Mouse (Mus musculus): ENCODE measurements around the gene Bahd1. TPM values are rescaled to one million over a fixed set of nuclear protein-coding genes. Genes with fewer than 3 reads are reported as not detected.

The Bahd1 gene
- total and polyA plus RNA-seq, 3 experiments, result 14.1 to 37.8 (median 32.1) TPM

DNA sequence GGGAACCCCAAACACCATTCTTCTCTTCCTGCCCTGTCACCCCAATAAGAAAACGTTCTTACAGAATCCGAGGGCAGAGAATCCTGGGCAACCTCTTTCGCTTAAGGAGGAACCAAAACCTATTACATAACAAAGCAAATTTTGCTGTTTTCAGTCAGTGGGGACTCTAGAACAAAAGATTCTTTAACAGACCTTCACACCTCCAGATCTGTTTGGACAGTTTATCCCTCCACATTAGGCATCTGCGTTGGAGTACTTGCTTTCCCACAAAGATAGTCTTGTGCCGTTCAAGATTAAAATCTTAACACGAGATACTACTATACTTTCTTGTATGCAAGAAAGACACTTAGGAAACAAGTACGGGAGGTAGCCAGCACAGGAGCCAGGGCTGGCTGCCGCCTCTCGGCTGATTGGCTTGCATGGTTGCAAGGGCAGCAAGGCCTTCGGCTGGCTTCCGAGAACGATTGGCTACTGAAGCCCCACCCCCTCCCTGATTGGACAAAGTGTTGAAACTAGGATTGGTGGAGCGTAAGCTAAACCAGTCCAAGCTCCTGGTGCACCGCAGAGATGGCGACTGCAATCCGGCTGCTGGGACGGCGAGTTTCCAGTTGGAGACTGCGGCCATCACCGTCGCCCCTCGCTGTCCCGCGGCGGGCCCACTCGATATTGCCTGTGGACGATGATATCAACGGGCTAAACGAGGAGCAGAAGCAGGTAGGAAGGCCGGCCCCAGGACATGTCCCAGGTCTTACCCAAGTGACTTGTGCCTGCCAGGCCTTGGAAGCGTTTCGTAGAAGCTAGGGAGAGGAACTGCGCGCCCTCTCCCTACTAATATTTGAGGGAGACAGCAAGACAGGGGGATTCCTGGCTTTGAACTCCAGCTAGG, 38.5 kb upstream of the Bahd1 start, which contains the start of gene Ivd:
TSS of gene Ivd (plus strand) at position 501 of the 886 bp plus-strand sequence.
- Histone ChIP-seq H3K79me2 (replicated peaks; ENCODE audit: control insufficient read depth, extremely low read depth, insufficient read depth, poor library complexity, severe bottlenecking) (no peaks in the 10 kb centered on the region; the same call in 1 of the 2 replicates), H3K27ac (ENCODE audit: insufficient read depth, low read depth) (no peak within 1 kb of the TSS), H3K9me3 (replicated peaks; ENCODE audit: low read length) (no peaks in the 10 kb centered on the region), H3K36me3 (replicated peaks in 1 of 2; ENCODE audit: control insufficient read depth in 1 of 2, insufficient read depth in 1 of 2, low read length in 1 of 2) (peaks cover 0 to 21% of the 10 kb centered on the region in 2 experiments), H3K9ac (ENCODE audit: insufficient read depth, low read depth) (peak within 1 kb of the TSS; percentile 80), H3K4me2 (ENCODE audit: insufficient read depth, low read depth, poor library complexity, severe bottlenecking) (peak within 1 kb of the TSS; percentile 99), H3K27me3 (replicated peaks) (peaks cover 2% of the 10 kb centered on the region), H3K4me3 (replicated peaks in 1 of 3; ENCODE audit: low read depth in 2 of 3, low read length in 2 of 3, poor library complexity in 1 of 3) (peak within 1 kb of the TSS; percentile 77 to 85 (median 83)), H3K4me1 (ENCODE audit: control insufficient read depth in 1 of 2, insufficient read depth in 2 of 2) (peaks cover 0 to 20% of the 10 kb centered on the region in 2 experiments; a peak in 2 of 4 replicates)
- dilution Hi-C loops (cut with MboI; ENCODE audit: extremely low pct_ligation_motif_present, extremely low pct_unique_long_range_greater_than_20kb, low sequenced_read_pairs) (no loop called here), in situ Hi-C loops (cut with MboI; ENCODE audit: low pct_ligation_motif_present, low pct_unique_long_range_greater_than_20kb, low sequenced_read_pairs) (no loop called here)
- no peak for TF ChIP-seq PAX5 (IDR thresholded peaks at IDR 0.05; ENCODE audit: low read length)
- no peak for TF ChIP-seq BHLHE40 (IDR thresholded peaks at IDR 0.05; ENCODE audit: low read depth, low read length)
- TF ChIP-seq ZKSCAN1 (IDR thresholded peaks at IDR 0.05; ENCODE audit: borderline replicate concordance, low read depth, low read length), result no peak
- no peak for TF ChIP-seq USF1 (IDR thresholded peaks at IDR 0.05; ENCODE audit: low read depth, low read length)
- no peak; the same call in 1 of the 2 replicates for TF ChIP-seq EP300 (IDR thresholded peaks at IDR 0.05; ENCODE audit: low read length)
- peak; percentile 50; the same call in 1 of the 2 replicates for TF ChIP-seq MAX (IDR thresholded peaks at IDR 0.05; ENCODE audit: low read length)
- TF ChIP-seq ETS1 (conservative IDR thresholded peaks at IDR 0.05; ENCODE audit: low read depth, low read length), result no peak
- TF ChIP-seq ELF1 (IDR thresholded peaks at IDR 0.05; ENCODE audit: low read depth, low read length), result peak; percentile 50
- peak; percentile 60; the same call in 1 of the 2 replicates for TF ChIP-seq MXI1 (IDR thresholded peaks at IDR 0.05; ENCODE audit: low read depth, low read length)
- no peak for TF ChIP-seq SMC3 (IDR thresholded peaks at IDR 0.05; ENCODE audit: low read depth, low read length)
- no peak for TF ChIP-seq RCOR1 (conservative IDR thresholded peaks at IDR 0.05; ENCODE audit: low read depth, low read length)
- TF ChIP-seq NRF1 (IDR thresholded peaks at IDR 0.05; ENCODE audit: low read depth, low read length), result 0 out of 2 replicates have a peak, but pooled peaks have one; percentile 38
- peak; percentile 79; the same call in 1 of the 2 replicates for TF ChIP-seq TCF12 (IDR thresholded peaks at IDR 0.05; ENCODE audit: low read depth, low read length)
- 0 out of 2 replicates have a peak, but pooled peaks have one; percentile 46 for TF ChIP-seq KAT2A (IDR thresholded peaks at IDR 0.05; ENCODE audit: insufficient replicate concordance, low read length)
- TF ChIP-seq NELFE (IDR thresholded peaks at IDR 0.05; ENCODE audit: low read depth, low read length), result peak; percentile 75; the same call in 1 of the 2 replicates
- no peak for TF ChIP-seq GABPA (IDR thresholded peaks at IDR 0.05; ENCODE audit: insufficient replicate concordance, low read depth, low read length)
- no peak for TF ChIP-seq E2F4 (IDR thresholded peaks at IDR 0.05; ENCODE audit: insufficient replicate concordance, low read depth, low read length)
- TF ChIP-seq SIN3A (IDR thresholded peaks at IDR 0.05; ENCODE audit: low read length), result peak; percentile 78
- TF ChIP-seq IRF4 (IDR thresholded peaks at IDR 0.05; ENCODE audit: low read depth, low read length), result peak; percentile 7; the same call in 1 of the 2 replicates
- TF ChIP-seq CTCF (conservative IDR thresholded peaks at IDR 0.05 in 1 of 2, IDR thresholded peaks at IDR 0.05 in 1 of 2; ENCODE audit: low read depth in 2 of 2, low read length in 2 of 2), result no peak
- 0 out of 2 replicates have a peak, but pooled peaks have one; percentile 42 for TF ChIP-seq MYC (IDR thresholded peaks at IDR 0.05; ENCODE audit: low read depth, low read length)
- peak; percentile 87 for TF ChIP-seq POLR2A (IDR thresholded peaks at IDR 0.05; ENCODE audit: low read depth, low read length)
- no peak for TF ChIP-seq CHD1 (IDR thresholded peaks at IDR 0.05; ENCODE audit: low read depth, low read length)
- TF ChIP-seq CHD2 (IDR thresholded peaks at IDR 0.05; ENCODE audit: low read length), result peak; percentile 94
- no peak for TF ChIP-seq ZNF384 (IDR thresholded peaks at IDR 0.05; ENCODE audit: low read depth, low read length)
- no peak for TF ChIP-seq JUN (IDR thresholded peaks at IDR 0.05; ENCODE audit: insufficient read depth, low read depth, low read length)
- TF ChIP-seq TBP (conservative IDR thresholded peaks at IDR 0.05; ENCODE audit: low read depth, low read length), result peak; percentile 82
- no peak for TF ChIP-seq MAFK (IDR thresholded peaks at IDR 0.05; ENCODE audit: insufficient replicate concordance, low read length)
- TF ChIP-seq RAD21 (IDR thresholded peaks at IDR 0.05; ENCODE audit: low read depth, low read length), result no peak
- no peak for TF ChIP-seq ZC3H11A (IDR thresholded peaks at IDR 0.05; ENCODE audit: low read depth, low read length)
- no peak for TF ChIP-seq UBTF (IDR thresholded peaks at IDR 0.05; ENCODE audit: low read depth, low read length)
- 0 out of 2 replicates have a peak, but pooled peaks have one; percentile 28 for TF ChIP-seq MEF2A (IDR thresholded peaks at IDR 0.05; ENCODE audit: borderline replicate concordance, low read depth, low read length)
- TF ChIP-seq MAZ (IDR thresholded peaks at IDR 0.05; ENCODE audit: low read depth, low read length), result no peak
- TF ChIP-seq JUND (conservative IDR thresholded peaks at IDR 0.05; ENCODE audit: low read depth, low read length), result no peak
- peak; percentile 61 for TF ChIP-seq HCFC1 (IDR thresholded peaks at IDR 0.05; ENCODE audit: low read depth, low read length)
- no peak for TF ChIP-seq POLR2AphosphoS2 (IDR thresholded peaks at IDR 0.05; ENCODE audit: low read depth, low read length)
- TF ChIP-seq ZMIZ1 (IDR thresholded peaks at IDR 0.05; ENCODE audit: low read depth, low read length), result peak; percentile 85
- TF ChIP-seq USF2 (conservative IDR thresholded peaks at IDR 0.05; ENCODE audit: low read depth, low read length), result no peak
- peak; percentile 95 for DNase-seq (ENCODE audit: extremely low read depth)
